Mouse (Mus musculus) hematopoietic stem cell, adult 5-6 weeks (primary cell): ENCODE results near the gene Gm17545. TPM values are rescaled to one million over a fixed set of nuclear protein-coding genes. Genes with fewer than 3 reads are reported as not detected.

ENCODE experiments used
- ATAC-seq, 2 experiments: fragments of 125-278 bp in 1 of 2; replicated peaks in 1 of 2; 2 replicates each; pipeline ENCODE4 v1.8.0; 2016 to 2017; ENCODE audit warnings: inconsistent platforms in 2 of 2, mild to moderate bottlenecking in 2 of 2, moderate number of reproducible peaks in 2 of 2, low read depth in 1 of 2, moderate TSS enrichment in 1 of 2; ENCODE audit not compliant: low FRiP score in 2 of 2, poor library complexity in 2 of 2, severe bottlenecking in 2 of 2, insufficient read depth in 1 of 2, low TSS enrichment in 1 of 2
- total RNA-seq: library from RNA; stranded (forward); fragments of 172-1452, 232-1000 nt; gene quantifications from 2 replicates; pipeline ENCODE4 v1.2.3, GENCODE M21; 2017

Gene Gm17545
- total RNA-seq, 1 experiment from 2014 or later = not detected

GRCm38 (mm10) chr9:22469643-22470042 is 15.6 kb downstream of the Gm17545 start, which contains the start of gene Rp9:
Gene Rp9 (minus strand): TSS chr9:22469743.
- no peak for ATAC-seq

GRCm38 (mm10) chr9:22475424-22475868 is 21.4 kb downstream of the Gm17545 start, which contains the start of gene Bbs9:
Gene Bbs9 (plus strand): TSS chr9:22475715.
- ATAC-seq = peak; percentile 98 to 99

DNA sequence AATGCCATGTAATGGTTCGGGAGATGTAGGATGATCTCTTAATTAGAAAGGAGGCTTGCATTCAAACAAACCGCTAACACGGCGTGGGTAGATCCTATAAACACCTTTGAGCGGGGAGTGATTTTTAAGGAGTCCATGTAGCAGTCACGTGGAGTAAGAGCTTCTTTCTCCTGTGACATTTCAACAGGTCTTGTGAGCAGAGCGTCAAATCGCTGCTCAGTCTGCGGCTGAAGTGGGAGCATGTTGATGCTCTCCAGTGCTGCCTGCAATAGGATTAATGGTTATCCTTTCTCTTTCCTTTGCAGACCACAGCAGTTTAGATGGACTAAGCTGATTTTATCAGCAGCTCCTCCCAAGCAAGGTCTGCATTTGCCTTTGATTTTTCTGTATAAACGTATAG is 22.2 kb downstream of the Gm17545 start:
- ATAC-seq = peak in 1 of 2 experiments; percentile 18; a peak in 1 of 4 replicates

DNA sequence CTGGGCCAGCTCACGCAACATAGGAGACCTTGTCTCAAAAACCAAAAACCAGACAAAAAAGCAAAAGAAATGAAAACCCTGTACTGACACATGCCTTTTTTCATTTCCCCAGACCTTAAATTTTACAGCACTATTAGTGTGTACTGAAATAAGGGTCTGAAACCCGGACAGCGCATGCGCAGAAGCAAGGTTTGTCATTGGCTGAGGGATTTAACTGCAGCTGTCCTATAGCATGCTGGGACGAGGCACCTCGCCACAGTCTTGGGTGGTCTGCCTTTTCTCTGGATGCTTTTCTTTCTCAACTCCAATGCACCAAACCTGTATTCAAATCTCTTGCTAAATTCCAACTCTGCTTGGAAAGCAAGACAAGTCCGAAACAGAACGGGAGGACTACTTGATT is 24.9 kb downstream of the Gm17545 start:
- ATAC-seq = no peak

- ATAC-seq = no peak
These were observed 29.9 kb downstream of the Gm17545 start for GRCm38 (mm10) chr9:22483866-22484561.

GRCm38 (mm10) chr9:22484562-22485308 is 30.6 kb downstream of the Gm17545 start:
- ATAC-seq = no peak

DNA sequence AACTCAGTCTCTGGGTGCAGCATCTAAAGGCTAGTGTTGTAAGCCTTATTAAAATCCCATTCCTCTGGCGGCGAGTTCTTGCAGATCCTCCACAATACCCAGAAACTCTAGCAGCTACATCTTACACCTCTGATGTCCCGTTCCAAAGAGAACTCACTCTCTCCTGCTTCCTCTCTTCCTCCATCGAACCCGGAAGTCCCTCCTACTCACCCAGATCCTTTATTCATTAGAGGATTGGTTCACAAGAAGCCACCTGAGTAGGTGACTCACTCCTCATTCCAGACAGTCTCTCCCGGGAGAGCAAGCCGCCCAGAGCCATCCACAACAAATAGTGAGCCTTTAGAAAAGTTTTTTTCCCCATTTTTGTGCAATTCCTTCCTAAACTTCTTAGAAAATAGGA is 32.1 kb downstream of the Gm17545 start:
- ATAC-seq = no peak

DNA sequence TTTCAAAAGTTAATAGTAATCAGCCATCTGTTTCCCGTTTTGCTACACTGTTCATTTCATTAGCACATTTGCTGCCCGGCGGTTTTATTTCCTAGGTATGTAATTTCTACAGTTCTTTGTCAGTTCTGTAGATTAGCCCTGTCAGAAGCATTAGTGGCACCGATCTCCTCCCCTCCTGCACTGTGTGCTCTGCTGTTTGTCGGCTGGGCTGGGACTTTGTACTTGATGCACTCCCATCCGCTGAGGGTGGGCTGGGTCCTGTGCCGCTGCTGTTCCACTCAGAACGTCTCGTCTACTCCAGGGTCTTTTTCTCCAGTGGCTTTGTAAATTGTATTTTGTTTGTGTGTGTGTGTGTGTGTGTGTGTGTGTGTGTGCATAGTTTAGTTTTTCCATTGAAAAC is 34.9 kb downstream of the Gm17545 start:
- no peak for ATAC-seq

DNA sequence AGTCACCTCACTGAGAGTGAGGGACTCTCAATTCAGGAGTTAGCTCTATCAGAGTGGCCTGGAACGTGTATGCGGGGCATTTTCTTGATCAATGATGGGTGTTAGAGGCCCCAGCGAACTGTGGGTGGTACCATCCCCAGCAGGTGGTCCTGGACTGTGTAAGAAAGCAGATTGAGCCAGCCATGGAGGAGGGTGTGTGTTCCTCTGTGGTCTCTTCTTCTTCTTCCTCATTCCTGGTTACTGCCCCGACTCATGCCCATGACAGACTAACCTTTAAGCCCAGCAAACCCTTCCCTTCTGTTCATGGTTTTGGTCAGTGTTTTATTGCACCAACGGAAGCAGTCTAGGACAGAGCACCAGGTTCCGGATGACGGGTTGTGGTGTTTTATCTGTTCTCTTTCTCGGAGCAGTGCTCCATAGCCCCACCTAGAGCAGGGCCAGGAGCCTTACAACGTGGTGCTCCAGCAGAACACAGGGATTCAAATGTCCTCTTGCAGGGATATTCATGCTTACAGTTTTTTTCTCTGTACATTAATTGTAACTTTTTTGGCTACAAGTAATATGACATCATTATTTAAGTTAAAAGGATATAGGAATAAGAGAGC is 40.2 kb downstream of the Gm17545 start:
- ATAC-seq = no peak; a peak in 1 of 4 replicates

- ATAC-seq = no peak
These were observed 41.0 kb downstream of the Gm17545 start for GRCm38 (mm10) chr9:22495133-22495532.

- no peak for ATAC-seq
These were observed 43.1 kb downstream of the Gm17545 start for GRCm38 (mm10) chr9:22497021-22497767.

- ATAC-seq = no peak
These were observed 48.9 kb downstream of the Gm17545 start for GRCm38 (mm10) chr9:22502972-22503371.

- no peak for ATAC-seq
These were observed 49.5 kb downstream of the Gm17545 start for GRCm38 (mm10) chr9:22503581-22503980.

GRCm38 (mm10) chr9:22505574-22505973 is 51.5 kb downstream of the Gm17545 start:
- ATAC-seq = no peak
